Mouse (Mus musculus) embryo, embryonic 10.5 days (tissue): ENCODE data around the gene Ppp1r12a.

Source experiments
- DNase-seq: peaks from one replicate; pipeline ENCODE4 v3.0.0-alpha.2; 2015; ENCODE audit warnings: low spot score

Gene Ppp1r12a

DNA sequence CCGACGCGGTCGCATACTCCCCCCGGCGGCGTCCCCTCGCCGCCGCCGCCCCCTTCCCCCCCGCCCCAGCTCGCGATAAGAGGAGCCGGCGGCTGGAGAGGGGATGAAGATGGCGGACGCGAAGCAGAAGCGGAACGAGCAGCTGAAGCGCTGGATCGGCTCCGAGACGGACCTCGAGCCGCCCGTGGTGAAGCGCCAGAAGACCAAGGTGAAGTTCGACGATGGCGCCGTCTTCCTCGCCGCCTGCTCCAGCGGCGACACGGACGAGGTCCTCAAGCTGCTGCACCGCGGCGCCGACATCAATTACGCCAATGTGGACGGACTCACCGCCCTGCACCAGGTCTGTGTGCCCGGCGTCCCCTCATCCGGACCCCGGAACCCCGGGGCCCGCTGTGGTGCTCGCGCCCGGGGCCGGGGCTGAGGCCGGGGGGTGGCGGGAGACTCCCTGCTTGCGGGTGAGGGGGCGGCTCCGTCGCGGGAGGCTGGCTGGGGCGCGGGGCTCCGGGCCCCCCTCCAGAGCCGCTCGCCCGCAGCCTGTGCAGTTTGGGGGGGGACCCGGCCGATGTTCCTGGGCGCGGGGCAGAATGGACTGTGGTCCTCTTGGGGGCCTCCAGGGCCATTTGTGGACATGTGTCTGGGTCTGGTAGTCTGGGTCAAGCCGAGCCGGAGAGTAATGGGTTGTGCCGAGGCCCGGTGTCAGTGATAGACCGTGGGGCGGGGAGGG is 466 bp downstream of the Ppp1r12a start:
- no peak for DNase-seq

DNA sequence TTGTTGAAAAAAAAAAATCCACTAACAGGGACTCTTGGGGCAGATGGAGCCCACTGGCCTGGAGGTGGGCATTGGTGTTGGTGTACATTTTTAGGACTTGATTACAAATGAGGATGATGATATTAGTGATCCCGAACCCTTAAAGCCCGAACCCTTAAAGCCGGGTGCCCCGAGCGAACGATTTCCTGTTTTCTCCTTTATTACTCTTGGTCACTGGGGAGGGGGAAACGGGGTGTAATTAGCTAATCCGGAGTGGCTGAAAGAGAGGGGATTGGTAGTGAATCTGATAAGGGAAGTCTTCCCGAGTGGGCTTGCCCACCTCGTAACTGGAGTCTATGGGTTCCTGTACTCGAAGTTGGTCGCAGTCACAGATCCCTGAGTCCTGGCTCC is 1.0 kb downstream of the Ppp1r12a start:
- DNase-seq: peak; percentile 55

DNA sequence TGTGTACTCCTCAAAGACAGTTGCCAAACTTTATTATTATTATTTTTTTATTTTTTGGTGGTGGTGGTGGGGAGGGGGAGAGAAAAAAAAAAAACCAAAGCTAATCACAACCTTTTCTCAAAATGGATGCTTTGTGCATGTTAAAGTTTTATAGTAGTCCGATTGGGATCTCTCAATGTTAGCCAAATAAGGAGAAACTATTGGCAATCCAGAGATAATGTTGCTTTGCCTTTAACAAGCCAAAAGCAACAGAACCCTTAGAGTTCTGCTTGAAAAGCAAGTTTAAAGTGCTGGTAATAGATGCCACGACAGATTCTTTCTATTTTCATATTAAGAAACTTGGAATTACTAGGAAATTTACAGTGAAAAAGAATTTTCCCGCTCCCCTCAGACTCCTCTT is 1.5 kb downstream of the Ppp1r12a start:
- peak; percentile 15 for DNase-seq

DNA sequence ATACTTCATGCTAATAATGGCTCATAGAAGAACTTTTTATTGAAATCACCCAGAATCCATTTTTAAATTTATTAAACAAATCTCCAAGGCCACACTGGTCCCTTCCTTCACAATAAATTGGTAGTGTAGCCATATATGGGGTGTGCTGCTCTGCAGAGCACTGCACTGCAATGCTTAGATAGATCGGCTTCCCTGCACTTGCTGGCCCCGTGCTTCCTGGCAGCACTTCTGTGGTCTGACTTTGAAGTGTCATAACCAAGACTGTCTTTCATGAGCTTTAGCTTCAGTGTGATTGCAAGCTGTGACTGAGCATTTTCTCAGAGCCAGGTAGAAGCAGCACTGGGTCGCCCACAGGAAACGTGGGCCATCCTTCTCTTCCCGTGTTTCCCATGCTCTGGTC is 5.8 kb downstream of the Ppp1r12a start:
- no peak for DNase-seq

DNA sequence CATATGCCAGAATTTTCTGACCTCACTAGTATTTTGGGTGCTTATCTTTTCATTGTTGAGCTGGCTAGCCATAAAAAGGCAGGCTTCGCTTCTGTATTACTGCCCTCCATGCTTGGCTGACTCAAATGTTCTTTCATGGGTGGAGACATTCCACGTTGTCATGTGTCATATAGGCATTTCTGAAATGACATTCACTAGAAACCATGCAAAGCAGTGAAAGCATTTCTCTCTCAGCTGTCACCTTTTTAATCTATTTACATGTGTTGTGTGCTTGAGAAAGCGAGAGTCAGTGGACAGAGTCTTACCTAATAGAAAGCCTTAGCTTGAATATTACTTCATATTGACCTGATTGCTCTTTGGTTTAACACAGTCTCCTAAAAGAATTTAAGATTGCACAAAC is 8.8 kb downstream of the Ppp1r12a start:
- no peak for DNase-seq

DNA sequence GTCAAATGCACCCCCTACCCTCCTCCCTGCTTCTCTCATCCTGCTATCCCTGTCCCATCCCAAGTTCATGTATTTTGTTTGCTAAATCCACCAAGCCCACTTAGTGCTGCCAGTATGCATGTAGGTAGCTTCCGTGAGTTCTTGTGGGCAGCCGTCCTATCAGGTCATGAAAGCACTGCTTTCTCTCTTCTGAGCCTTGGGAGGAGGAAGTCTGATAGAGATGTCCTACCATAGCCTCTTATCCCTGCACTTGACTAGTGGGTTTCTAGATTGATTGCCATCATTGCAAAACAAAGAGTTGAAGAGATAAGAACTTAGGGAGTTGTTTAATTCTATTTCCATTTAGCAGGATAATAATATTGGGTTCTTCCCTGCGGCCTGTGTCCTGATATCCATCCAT is 9.6 kb downstream of the Ppp1r12a start:
- no peak for DNase-seq

DNA sequence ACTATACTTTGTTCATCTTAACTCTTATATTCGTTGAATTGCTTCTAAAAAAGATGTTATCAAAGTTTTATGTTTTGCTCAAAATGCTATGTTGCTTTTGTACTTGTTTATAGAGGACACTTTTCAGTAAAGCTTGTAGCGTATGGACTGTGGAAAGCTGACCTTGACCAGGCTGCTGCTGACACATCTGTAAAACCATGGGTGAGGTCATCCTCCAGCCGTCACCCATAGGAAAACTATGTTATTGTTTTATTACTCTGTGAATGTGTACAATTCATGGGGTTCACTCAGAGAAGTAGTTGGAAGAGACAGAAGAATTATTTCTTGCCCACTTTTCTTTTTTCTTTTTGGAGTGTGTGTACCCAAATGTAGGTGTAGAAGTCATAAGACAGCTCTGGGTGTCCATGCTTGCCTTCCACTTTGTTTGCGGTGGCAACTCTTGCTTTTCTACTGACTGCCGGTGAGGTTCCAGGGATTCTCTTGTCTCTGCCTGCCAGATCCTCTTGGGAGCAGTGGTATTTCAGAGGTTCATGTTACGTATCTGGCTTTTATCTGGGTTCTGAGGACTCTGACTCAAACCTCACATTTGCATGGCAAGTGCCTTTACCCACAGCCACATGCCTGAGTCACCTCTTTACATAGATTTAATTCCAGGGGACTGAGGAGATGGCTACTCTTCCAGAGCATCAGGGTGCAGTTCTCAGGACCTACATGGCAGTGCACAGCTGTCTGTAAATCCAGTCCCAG is 11.0 kb downstream of the Ppp1r12a start:
- peak; percentile 10 for DNase-seq

DNA sequence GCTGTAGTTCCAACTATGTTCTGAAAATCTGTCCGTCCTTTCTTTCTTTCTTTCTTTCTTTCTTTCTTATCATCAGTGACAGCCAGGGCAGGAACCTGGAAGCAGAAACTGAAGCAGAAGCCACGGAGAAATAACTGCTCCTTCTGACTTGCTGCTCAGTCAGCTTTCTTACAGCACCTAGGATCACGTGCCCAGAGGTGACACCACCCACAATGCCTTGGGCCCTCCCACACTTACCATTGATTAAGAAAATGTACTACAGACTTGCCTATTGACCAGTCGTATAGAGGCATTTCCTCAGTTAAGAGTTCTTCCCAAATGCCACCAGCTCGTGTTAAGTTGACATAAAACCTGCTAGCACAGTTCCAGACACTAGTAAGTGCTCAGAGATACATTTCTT is 12.1 kb downstream of the Ppp1r12a start:
- DNase-seq: no peak

DNA sequence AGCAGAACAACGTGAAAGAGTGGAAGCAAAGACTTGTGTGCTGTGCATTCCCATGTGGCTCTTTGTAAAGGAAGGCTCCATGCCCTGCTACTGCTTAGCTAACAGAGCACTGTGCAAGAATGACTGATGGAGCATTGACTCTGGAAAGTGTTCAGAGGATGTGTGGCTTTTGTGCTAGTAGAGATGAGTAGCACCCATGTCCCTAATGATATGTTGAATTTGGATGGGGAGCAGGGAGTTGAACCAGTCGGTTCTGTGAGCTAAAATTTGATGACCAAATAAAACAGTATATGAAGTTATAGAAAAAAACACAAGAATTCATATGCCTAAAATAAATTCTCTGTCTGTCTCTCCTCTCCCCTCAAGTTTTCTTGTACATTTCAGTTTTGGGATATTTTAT is 13.9 kb downstream of the Ppp1r12a start:
- no peak for DNase-seq

DNA sequence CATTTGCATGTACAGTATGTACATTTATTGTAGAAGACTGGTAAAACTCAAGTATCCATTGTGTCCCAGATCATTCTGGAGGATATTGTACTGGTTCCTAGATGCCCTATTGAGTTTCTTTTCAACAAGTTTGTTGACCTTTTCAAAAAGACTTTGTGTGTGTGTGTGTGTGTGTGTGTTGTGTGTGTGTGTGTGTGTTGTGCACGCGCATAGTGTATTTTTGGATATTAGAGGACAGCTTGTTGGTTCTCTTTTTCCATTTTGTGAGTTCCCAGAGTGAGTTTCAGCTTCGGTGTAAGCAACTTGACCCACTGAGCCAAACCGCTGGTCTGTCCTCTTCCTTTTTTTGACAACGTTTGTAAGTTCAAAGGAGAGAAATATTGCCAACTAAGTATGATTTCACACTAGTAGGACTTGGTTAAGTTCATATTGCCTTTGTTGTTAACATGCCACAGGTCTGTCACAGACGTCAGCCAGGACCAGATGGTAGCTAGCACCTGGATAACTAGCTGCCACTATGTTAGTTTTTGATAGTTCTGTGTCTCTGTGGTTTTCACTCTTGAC is 16.4 kb downstream of the Ppp1r12a start:
- no peak for DNase-seq

DNA sequence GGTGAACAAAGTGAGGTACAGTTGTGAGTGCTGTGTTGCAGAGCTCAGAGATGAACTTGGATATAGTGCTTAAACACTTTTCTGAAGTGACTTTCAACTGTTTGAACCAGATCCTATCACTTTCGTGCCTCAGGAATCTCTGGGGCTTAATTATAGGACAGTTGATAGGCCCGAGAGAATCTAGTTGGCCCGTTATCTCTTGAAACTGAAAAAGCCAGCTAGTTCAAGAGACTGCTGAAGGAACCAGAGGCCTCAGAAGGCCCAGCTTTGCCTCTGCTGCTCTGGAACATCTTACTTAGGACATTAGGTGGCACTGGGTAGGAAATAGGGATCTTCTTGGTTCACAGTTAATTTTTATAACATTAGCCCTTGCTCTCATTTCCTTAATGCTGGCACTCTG is 17.4 kb downstream of the Ppp1r12a start:
- no peak for DNase-seq

DNA sequence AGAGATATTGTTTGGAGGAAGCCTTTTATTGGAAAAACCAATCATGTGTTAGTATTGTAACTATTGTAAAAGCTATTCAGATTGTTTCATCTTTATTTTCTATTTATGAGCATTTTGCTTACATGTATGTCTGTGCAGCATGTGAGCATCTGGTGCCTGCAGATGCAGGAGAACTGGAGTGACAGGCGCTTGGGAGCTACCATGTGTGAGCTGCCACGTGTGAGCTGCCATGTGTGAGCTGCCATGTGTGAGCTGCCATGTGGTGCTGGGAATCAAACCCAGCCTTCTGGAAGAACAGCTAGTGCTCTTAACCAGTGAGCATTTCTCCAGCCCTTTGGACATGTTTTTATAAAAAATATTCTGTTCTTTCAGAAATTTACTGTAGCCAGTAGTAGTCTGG is 18.3 kb downstream of the Ppp1r12a start:
- no peak for DNase-seq

DNA sequence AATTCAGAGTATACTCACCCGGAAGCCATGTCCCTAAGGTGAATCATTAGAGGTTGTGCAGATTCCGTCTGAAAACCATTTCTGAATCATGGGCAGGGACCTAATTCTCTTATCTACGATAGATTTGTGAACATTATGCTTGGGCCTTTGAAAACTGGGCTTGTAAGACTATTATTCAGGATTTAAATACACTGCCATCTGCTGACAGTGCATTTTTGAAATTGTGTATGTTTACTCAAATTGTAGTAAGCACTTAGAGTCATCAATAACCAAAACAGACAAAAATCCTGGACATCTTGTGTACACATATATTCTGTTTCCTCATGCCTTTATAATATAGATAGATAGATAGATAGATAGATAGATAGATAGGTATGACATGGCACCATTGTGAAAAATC is 19.9 kb downstream of the Ppp1r12a start:
- DNase-seq: no peak

DNA sequence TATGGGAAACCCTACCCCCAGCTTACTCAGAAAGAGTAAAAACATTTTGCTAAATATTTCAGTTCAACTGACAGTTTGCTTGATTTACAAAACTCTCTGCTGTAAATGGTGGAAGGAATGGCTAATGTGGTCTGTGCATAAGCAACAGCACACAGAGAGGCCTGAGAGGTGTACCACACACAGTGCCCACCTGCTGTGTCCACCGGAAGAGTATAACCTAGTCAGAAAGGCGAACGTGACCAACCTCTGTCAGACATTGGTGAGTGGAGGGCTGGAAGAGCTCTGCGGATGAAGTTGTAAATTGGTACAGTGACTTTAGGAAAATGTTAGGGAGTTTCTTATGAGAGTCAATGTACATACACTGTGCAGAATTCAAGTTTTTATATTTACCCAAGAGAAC is 20.4 kb downstream of the Ppp1r12a start:
- no peak for DNase-seq

DNA sequence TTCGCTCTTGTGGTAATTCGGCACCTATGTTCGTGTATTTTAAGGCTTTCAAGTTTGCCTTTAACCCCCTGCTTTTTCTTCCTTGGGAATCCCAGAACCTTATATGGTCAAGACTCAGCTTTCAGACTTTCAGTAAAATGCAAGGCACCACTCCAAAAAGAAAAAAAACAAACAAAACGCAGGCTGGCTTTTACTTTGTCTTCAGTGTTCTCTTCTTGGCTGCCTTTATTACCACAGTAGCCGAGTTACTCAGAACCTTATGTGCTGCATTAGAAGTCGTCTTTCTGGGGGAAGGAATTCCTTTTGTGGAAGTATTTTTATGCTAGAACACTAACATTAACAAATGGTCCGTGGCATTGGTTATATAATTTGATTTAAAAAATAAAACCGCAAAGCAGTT is 22.8 kb downstream of the Ppp1r12a start:
- DNase-seq: no peak

DNA sequence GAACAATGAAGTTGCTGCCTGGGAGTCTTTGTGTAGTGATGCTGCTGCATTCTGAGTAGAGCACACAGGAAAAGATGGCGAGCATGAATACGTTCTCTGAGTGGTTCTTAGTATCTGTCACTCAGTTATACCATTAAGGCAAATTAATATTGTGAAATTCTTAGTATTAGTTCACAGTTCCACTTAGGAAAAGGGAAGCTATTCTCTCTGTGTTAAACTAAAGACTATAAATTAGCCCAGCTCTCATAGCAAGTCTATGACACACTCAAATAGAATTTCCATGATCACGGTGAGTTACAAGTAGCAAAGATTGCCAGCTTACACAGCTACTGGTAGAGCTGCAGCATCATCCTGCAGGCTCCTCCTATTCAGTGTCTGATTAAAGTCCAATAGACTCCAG is 23.3 kb downstream of the Ppp1r12a start:
- DNase-seq: no peak

DNA sequence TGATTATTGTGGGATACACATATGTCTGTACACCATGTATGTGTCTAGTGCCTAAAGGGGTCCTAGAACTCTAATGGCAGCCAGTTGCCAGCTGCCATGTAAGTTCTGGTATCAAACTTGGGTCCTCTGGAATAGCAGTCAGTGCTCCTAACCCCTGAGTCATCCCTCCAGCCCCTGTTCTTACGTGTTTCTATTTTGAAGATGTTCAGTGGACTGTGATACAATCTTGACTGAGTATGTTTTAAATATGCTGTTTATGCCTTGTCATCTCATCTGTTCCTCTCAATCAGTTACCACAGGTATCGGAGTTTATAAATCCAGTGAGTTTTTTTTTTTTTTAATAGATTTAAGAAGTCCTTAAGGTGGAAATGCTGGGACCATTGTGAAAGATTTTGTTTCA is 27.3 kb downstream of the Ppp1r12a start:
- no peak for DNase-seq

DNA sequence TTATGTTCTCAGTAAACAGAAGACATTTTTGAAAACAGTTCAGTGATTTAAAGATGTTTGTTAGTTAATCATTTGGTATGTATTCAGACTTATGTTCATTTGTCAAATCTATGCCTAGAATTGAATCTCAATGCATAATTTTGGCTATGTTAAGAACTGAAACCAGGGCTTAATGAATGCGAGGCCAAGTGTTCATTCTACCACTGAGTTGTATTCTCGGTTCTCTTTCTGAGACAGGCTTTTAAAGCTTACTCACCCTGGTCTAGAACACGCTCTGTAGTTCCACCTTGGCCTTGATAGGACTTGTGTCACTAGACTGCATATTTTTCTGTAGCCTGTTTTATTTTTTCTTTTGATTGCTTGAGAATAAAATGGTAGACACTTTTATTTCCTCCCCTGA is 28.0 kb downstream of the Ppp1r12a start:
- no peak for DNase-seq

DNA sequence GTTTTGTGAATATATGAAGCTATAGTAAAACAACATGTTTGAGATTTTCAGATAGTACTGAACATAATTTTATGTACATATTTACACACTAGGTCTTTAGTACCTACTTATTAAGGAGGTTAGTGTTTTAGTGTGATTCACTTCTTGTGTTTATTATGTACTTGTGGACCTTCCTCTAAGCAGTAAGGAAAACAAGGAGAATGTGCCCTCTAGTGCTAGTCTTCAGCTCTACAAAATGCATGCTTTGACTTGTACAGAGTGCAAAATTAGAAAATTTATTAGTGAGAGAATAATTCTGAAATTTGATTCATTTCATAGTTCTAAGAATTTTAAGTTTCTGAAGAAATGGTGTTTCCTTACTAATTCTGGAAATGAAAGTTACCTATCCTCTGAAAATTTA is 28.6 kb downstream of the Ppp1r12a start:
- DNase-seq: no peak

DNA sequence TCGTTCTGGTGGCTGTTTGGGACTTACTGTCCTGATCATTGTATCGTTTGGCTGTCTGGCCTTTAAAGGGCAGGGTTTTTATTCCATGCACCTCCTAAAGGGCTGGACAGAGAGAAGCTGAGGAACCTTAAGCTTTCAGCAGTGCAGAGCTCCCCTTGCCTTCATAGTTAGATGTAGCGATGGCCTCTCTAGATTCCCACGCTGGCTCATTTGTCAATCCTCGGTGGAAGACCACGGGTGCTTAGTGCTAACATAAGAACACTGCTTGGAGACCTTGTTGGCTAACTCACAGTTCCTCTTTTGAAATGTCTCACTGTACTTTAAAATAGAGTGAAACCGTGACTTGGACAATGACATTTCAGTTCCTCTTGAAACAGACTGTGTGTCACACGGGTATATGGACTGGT is 29.4 kb downstream of the Ppp1r12a start:
- no peak for DNase-seq

DNA sequence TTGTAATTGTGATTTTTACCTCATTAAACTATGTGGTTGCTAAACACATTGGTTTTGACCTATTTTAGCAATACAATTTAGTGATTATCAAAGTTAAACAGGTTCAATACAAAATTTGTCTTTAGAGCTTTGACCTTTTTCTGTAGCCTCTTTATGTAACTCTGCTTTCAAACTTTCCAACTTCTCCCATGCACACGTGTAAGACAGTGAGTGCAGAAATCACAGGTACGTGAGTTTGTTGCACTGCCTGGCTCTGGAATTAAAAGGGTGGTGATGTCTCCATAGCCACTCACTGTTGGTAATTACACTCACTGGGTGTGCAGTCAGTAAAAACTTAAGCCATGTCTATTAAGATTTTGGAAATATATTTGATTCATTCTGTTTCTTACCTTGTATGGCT is 30.3 kb downstream of the Ppp1r12a start:
- no peak for DNase-seq

DNA sequence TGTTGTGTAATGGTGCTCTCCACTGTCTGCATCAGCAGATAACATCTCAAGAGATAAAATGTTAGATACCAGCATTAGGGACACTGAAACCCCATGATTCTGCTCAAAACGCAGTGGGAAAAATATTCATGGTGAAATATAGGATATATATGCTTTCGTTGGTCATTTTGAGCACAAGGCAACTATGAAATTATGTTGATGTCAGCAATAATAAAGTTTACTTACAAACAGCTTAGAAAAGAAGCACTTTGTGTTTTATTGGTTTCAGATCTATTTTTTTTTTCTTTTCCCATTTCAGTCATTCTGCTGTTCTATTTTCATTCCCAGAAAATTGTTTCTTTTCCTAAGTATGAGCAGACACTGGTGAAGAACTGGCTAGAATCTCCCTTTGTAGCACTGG is 34.1 kb downstream of the Ppp1r12a start:
- no peak for DNase-seq

DNA sequence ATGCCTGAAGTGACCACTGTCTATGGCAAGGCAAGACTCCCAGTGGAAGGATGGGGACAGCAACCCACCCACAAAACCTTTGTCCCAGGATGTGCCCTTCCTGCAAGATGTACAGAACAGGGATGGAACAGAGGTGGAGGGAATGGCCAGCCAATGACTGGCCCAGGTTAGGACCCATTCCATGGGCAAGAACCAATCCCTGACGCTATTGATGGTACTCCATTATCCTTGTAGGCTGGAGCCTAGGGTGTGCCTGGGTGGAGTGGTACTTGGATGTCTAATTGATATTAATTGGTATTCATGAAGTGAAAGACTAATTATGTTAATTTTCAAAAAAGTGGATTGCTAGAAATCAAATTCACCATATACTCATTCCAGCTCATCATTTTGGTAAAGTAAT is 35.5 kb downstream of the Ppp1r12a start:
- no peak for DNase-seq

DNA sequence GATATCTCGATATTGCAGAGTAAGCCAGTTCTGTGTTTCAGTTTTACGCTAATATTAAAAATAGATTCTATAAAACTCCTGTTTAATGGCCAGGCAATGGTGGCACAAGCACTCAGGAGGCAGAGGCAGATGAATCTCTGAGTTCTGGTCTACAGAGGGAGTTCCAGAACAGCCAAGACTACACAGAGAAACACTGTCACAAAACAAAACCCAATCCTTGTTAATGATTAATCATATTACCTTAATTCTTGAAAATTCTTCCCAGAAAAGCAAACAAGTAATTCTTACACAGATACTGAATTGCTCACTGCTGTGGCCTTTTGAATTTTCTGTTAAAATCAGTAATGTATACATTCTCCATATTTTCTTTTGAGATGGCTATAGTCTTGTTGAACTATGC is 37.0 kb downstream of the Ppp1r12a start:
- DNase-seq: no peak
